Mouse (Mus musculus) ES-Bruce4 (cell line): ENCODE data around the gene Taar7f.
"Not testable (repeated sequence)": the region's sequence is repeated elsewhere in the genome, so short reads cannot be mapped to it uniquely, and the experiment has no call there.

Source experiments
- CTCF ChIP-seq: IDR thresholded peaks from one replicate; pipeline ENCODE4 v1.8.1; 2011; ENCODE audit warnings: low read depth, low read length
- EP300 ChIP-seq: IDR thresholded peaks from 2 replicates; pipeline ENCODE4 v1.6.1; 2011; ENCODE audit warnings: low read depth, low read length; ENCODE audit not compliant: insufficient read depth
- POLR2A ChIP-seq: IDR thresholded peaks from one replicate; pipeline ENCODE4 v1.8.1; 2011; ENCODE audit warnings: low read length; ENCODE audit not compliant: insufficient read depth

- not testable (repeated sequence) for TF ChIP-seq CTCF, POLR2A, EP300
These were observed 25.4 kb downstream of the Taar7f start for GRCm38 (mm10) chr10:24074751-24075150.
